12 mouse cellular contexts compared by ENCODE assay signal in genomic region chr4:53595246-53596062, GRCm38 (mm10). TPM values are rescaled to one million over a fixed set of nuclear protein-coding genes. Genes with fewer than 3 reads are reported as not detected.
DNase-seq lines count a peak whose midpoint lies in the region; ATAC-seq and TF ChIP-seq lines count a peak whose summit lies in the region.
"Had no signal": no experiment of that assay in that cellular context is flagged by ENCODE, and none has a peak within 500 bp of the region (broad histone marks: within the 10 kb centered on the region; RNA-seq: fewer than 3 reads in every experiment).

No protein-coding gene starts in this region.

- no peaks in the 10 kb centered on the region for H3K36me3 ChIP-seq in hindbrain, postnatal 0 days (ENCODE audit: insufficient read depth, low read length)
- H3K36me3 ChIP-seq in hindbrain, embryonic 16.5 days (ENCODE audit: control insufficient read depth, insufficient read depth, low read length) = no peaks in the 10 kb centered on the region
- no peaks in the 10 kb centered on the region for H3K36me3 ChIP-seq in liver, embryonic 16.5 days (ENCODE audit: control insufficient read depth, insufficient read depth)
- H3K36me3 ChIP-seq in hindbrain, embryonic 13.5 days = no peaks in the 10 kb centered on the region
- H3K36me3 ChIP-seq: hindbrain, embryonic 15.5 days had no signal

- no peaks in the 10 kb centered on the region for H3K9me3 ChIP-seq in hindbrain, postnatal 0 days (ENCODE audit: low read length)
- H3K9me3 ChIP-seq in hindbrain, embryonic 16.5 days (ENCODE audit: control insufficient read depth, low read length) = no peaks in the 10 kb centered on the region
- no peaks in the 10 kb centered on the region for H3K9me3 ChIP-seq in liver, embryonic 16.5 days (replicated peaks; ENCODE audit: control insufficient read depth, low read length)
- no peaks in the 10 kb centered on the region for H3K9me3 ChIP-seq in hindbrain, embryonic 13.5 days
- H3K9me3 ChIP-seq: hindbrain, embryonic 15.5 days had no signal

- no peaks in the 10 kb centered on the region for H3K27me3 ChIP-seq in hindbrain, postnatal 0 days (ENCODE audit: insufficient read depth, low read length)
- no peaks in the 10 kb centered on the region for H3K27me3 ChIP-seq in hindbrain, embryonic 16.5 days (replicated peaks; ENCODE audit: control insufficient read depth, insufficient read depth, low read length)
- H3K27me3 ChIP-seq in liver, embryonic 16.5 days (ENCODE audit: control insufficient read depth, insufficient read depth, low read depth, low read length) = no peaks in the 10 kb centered on the region
- H3K27me3 ChIP-seq in hindbrain, embryonic 13.5 days = no peaks in the 10 kb centered on the region
- H3K27me3 ChIP-seq: hindbrain, embryonic 15.5 days; Patski had no signal

- H3K4me3 ChIP-seq in hindbrain, postnatal 0 days (ENCODE audit: low read length) = no peak overlapping the region
- no peak overlapping the region for H3K4me3 ChIP-seq in hindbrain, embryonic 16.5 days (ENCODE audit: low read length)
- H3K4me3 ChIP-seq in liver, embryonic 16.5 days (ENCODE audit: low read depth, low read length) = no peak overlapping the region
- no peak overlapping the region for H3K4me3 ChIP-seq in layer of hippocampus, adult 2 months
- no peak overlapping the region for H3K4me3 ChIP-seq in hindbrain, embryonic 13.5 days
- H3K4me3 ChIP-seq: hindbrain, embryonic 15.5 days had no signal

- ATAC-seq in hindbrain, postnatal 0 days = 0 out of 2 replicates have a peak, but pooled peaks have one; percentile 13
- no peak for ATAC-seq in hindbrain, embryonic 16.5 days
- ATAC-seq in liver, embryonic 16.5 days (ENCODE audit: low read depth) = peak; percentile 88
- no peak for ATAC-seq in hindbrain, embryonic 13.5 days (ENCODE audit: low FRiP score)
- ATAC-seq: Patski had no signal

- no peak overlapping the region for H3K9ac ChIP-seq in hindbrain, postnatal 0 days (replicated peaks; ENCODE audit: low read length)
- H3K9ac ChIP-seq in hindbrain, embryonic 16.5 days (ENCODE audit: low read depth, low read length) = no peak overlapping the region
- H3K9ac ChIP-seq in liver, embryonic 16.5 days (ENCODE audit: low read depth, low read length) = no peak overlapping the region
- no peak overlapping the region for H3K9ac ChIP-seq in hindbrain, embryonic 13.5 days
- H3K9ac ChIP-seq: hindbrain, embryonic 15.5 days had no signal

- peak; percentile 23 for DNase-seq in hindbrain, postnatal 0 days (ENCODE audit: low spot score)
- peak; percentile 42 for DNase-seq in testis, postnatal 14 days (ENCODE audit: low spot score)
- DNase-seq in testis, postnatal 10 days (ENCODE audit: low spot score) = no peak
- no peak for DNase-seq in layer of hippocampus, adult 2 months (ENCODE audit: low spot score in 2 of 2)
- no peak for DNase-seq in adrenal gland, adult 8-10 months
- DNase-seq: adrenal gland, postnatal 36 days; cerebellum, adult 18-20 months had no signal

- H3K4me2 ChIP-seq in hindbrain, postnatal 0 days (ENCODE audit: low read depth, low read length) = no peak overlapping the region
- no peak overlapping the region for H3K4me2 ChIP-seq in hindbrain, embryonic 16.5 days (ENCODE audit: low read length)
- peak overlapping the region; percentile 34; the same call in 1 of the 2 replicates for H3K4me2 ChIP-seq in liver, embryonic 16.5 days (ENCODE audit: low read depth, low read length)
- H3K4me2 ChIP-seq in hindbrain, embryonic 13.5 days = no peak overlapping the region
- H3K4me2 ChIP-seq: hindbrain, embryonic 15.5 days had no signal

- H3K27ac ChIP-seq in hindbrain, postnatal 0 days = no peak overlapping the region
- no peak overlapping the region for H3K27ac ChIP-seq in hindbrain, embryonic 16.5 days (ENCODE audit: low read depth, low read length)
- peak overlapping the region; percentile 87 for H3K27ac ChIP-seq in liver, embryonic 16.5 days (ENCODE audit: low read length)
- no peak overlapping the region for H3K27ac ChIP-seq in layer of hippocampus, adult 2 months
- no peak overlapping the region for H3K27ac ChIP-seq in hindbrain, embryonic 13.5 days
- H3K27ac ChIP-seq: hindbrain, embryonic 15.5 days had no signal

- 67% methylated on average over 12 of the region's 12 CpGs for WGBS in hindbrain, postnatal 0 days
- 78% methylated on average over 12 of the region's 12 CpGs for WGBS in hindbrain, embryonic 16.5 days
- WGBS in liver, embryonic 16.5 days (ENCODE audit: insufficient replicate concordance) = 50% methylated on average over 12 of the region's 12 CpGs
- WGBS in hindbrain, embryonic 13.5 days = 83% methylated on average over 12 of the region's 12 CpGs

- no peaks in the 10 kb centered on the region for H3K4me1 ChIP-seq in hindbrain, postnatal 0 days (ENCODE audit: insufficient read depth, low read length)
- no peaks in the 10 kb centered on the region for H3K4me1 ChIP-seq in hindbrain, embryonic 16.5 days (ENCODE audit: control insufficient read depth, insufficient read depth, low read depth, low read length)
- no peaks in the 10 kb centered on the region; the same call in none of the 2 replicates for H3K4me1 ChIP-seq in liver, embryonic 16.5 days (ENCODE audit: control insufficient read depth, low read depth, low read length)
- H3K4me1 ChIP-seq in hindbrain, embryonic 13.5 days (replicated peaks) = peaks cover 11% of the 10 kb centered on the region; the same call in 1 of the 2 replicates

- TF ChIP-seq CTCF in hindbrain, postnatal 0 days (IDR thresholded peaks at IDR 0.05; ENCODE audit: low read depth) = no peak
- no peak for TF ChIP-seq CTCF in layer of hippocampus, adult 2 months (conservative IDR thresholded peaks at IDR 0.05)

RNA-seq across cellular contexts. Expression of gene Fsd1l, which starts 35.8 kb away (rescaled TPM):
- 21.4 and 23.0 TPM in 2 replicates for total RNA-seq in hindbrain, postnatal 0 days (2014; rRNA removed)
- polyA plus RNA-seq in hindbrain, postnatal 0 days (2015; fragmentation: Nextera tagmentation; extraction: Ambion mirVana) = 22.1 and 22.6 TPM in 2 replicates
- polyA plus RNA-seq in hindbrain, embryonic 16.5 days (2015; fragmentation: Nextera tagmentation; extraction: Ambion mirVana) = 26.6 and 32.9 TPM in 2 replicates
- 1.9 and 2.0 TPM in 2 replicates for polyA plus RNA-seq in liver, embryonic 16.5 days (2015; fragmentation: Nextera tagmentation; extraction: Ambion mirVana)
- 10 to 100 TPM; 29.2 to 32.5 TPM for total RNA-seq in layer of hippocampus, adult 2 months (2021)
- 38.1 and 42.0 TPM in 2 replicates for polyA plus RNA-seq in hindbrain, embryonic 13.5 days (2015; fragmentation: Nextera tagmentation; extraction: Ambion mirVana)
- total RNA-seq in adrenal gland, adult 8-10 months (2022) = 10 to 100 TPM in 1 of 4 experiments, 1 to 10 TPM in 3; 7.2 to 11.7 (median 8.5) TPM

Comparison
In these comparisons a context has a peak if more than half of its experiments do, and no peak if none do; other contexts are left out.
1. ATAC-seq: peak in hindbrain, postnatal 0 days (single experiment) and liver, embryonic 16.5 days (single experiment); none in hindbrain, embryonic 16.5 days (single experiment) and hindbrain, embryonic 13.5 days (single experiment).
2. DNase-seq: peak in hindbrain, postnatal 0 days (single experiment) and testis, postnatal 14 days (single experiment); none in testis, postnatal 10 days (single experiment), layer of hippocampus, adult 2 months (0 of 2) and adrenal gland, adult 8-10 months (single experiment).